Comparison of ENCODE assay signal across 8 mouse cellular contexts in the genomic region with DNA sequence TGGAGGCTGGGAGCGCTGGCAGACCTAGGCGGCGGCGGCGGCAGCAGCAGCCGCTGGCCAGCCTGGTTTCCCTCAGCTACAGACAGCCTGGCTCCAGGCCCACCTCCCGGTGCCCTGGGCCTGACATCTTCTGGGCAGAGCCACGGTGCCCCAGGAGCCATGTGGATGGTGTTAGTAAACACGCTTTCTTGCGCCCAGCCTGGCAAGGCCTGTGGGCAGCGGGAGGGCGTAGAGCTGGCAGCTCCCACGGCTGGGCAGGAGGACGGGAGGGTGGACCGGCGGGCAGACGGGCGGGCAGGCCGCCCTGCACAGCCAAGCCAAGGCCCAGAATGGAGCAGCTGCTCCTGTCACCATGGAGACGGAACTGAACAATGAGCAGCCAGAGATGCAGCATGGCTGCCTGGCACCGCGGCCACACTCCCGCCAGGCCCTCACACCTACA. TPM values are rescaled to one million over a fixed set of nuclear protein-coding genes. Genes with fewer than 3 reads are reported as not detected.
DNase-seq lines count a peak whose midpoint lies in the region; ATAC-seq and TF ChIP-seq lines count a peak whose summit lies in the region.

No protein-coding gene starts in this region.

- H3K36me3 ChIP-seq in embryonic facial prominence, embryonic 14.5 days (ENCODE audit: control insufficient read depth, insufficient read depth, low read length): no peaks in the 10 kb centered on the region
- H3K36me3 ChIP-seq in midbrain, postnatal 0 days (ENCODE audit: insufficient read depth, low read length): no peaks in the 10 kb centered on the region
- H3K36me3 ChIP-seq in testis, adult 2 months (ENCODE audit: control insufficient read depth, insufficient read depth, low read length): no peaks in the 10 kb centered on the region

- TF ChIP-seq CTCF in midbrain, postnatal 0 days (IDR thresholded peaks at IDR 0.05): no peak; the same call in 1 of the 2 replicates
- TF ChIP-seq CTCF in testis, adult 2 months (IDR thresholded peaks at IDR 0.05; ENCODE audit: control insufficient read depth, insufficient read depth, insufficient replicate concordance, low read depth, low read length): no peak

- peak overlapping the region; percentile 58 for H3K4me2 ChIP-seq in embryonic facial prominence, embryonic 14.5 days (ENCODE audit: low read depth, low read length)
- H3K4me2 ChIP-seq in midbrain, postnatal 0 days (ENCODE audit: low read depth, low read length, poor library complexity, severe bottlenecking): peak overlapping the region; percentile 32

- H3K27ac ChIP-seq in embryonic facial prominence, embryonic 14.5 days (replicated peaks; ENCODE audit: low read depth, low read length): peak overlapping the region; percentile 16; the same call in 1 of the 2 replicates
- peak overlapping the region; percentile 85 for H3K27ac ChIP-seq in midbrain, postnatal 0 days (ENCODE audit: low read depth, low read length)
- peak overlapping the region; percentile 34 for H3K27ac ChIP-seq in testis, adult 2 months (ENCODE audit: control insufficient read depth, insufficient read depth, low read depth, low read length)

- peak overlapping the region; percentile 19 for H3K4me3 ChIP-seq in embryonic facial prominence, embryonic 14.5 days (ENCODE audit: low read depth, low read length)
- H3K4me3 ChIP-seq in midbrain, postnatal 0 days (ENCODE audit: low read depth, low read length): no peak overlapping the region
- peak overlapping the region; percentile 75 for H3K4me3 ChIP-seq in testis, adult 2 months (ENCODE audit: control insufficient read depth, low read depth, low read length)

- WGBS in embryonic facial prominence, embryonic 14.5 days: 13% methylated on average over 15 of the region's 23 CpGs
- 2% methylated on average over 23 of the region's 23 CpGs for WGBS in midbrain, postnatal 0 days

- peak overlapping the region; percentile 56 for H3K9ac ChIP-seq in embryonic facial prominence, embryonic 14.5 days (ENCODE audit: low read depth, low read length)
- peak overlapping the region; percentile 50; the same call in 1 of the 2 replicates for H3K9ac ChIP-seq in midbrain, postnatal 0 days (replicated peaks; ENCODE audit: low read length, poor library complexity, severe bottlenecking)

- ATAC-seq in embryonic facial prominence, embryonic 14.5 days (ENCODE audit: low read depth): peak; percentile 97
- peak; percentile 95 for ATAC-seq in midbrain, postnatal 0 days (ENCODE audit: low FRiP score)

- no peaks in the 10 kb centered on the region for H3K27me3 ChIP-seq in embryonic facial prominence, embryonic 14.5 days (replicated peaks; ENCODE audit: control insufficient read depth, insufficient read depth, low read length)
- no peaks in the 10 kb centered on the region for H3K27me3 ChIP-seq in midbrain, postnatal 0 days (ENCODE audit: insufficient read depth, low read length)
- no peaks in the 10 kb centered on the region for H3K27me3 ChIP-seq in testis, adult 2 months (ENCODE audit: control insufficient read depth, insufficient read depth, low read length)

- H3K9me3 ChIP-seq in embryonic facial prominence, embryonic 14.5 days (ENCODE audit: control insufficient read depth, low read length): no peaks in the 10 kb centered on the region
- H3K9me3 ChIP-seq in midbrain, postnatal 0 days (ENCODE audit: low read length): no peaks in the 10 kb centered on the region

- peaks cover 11% of the 10 kb centered on the region for H3K4me1 ChIP-seq in embryonic facial prominence, embryonic 14.5 days (ENCODE audit: control insufficient read depth, insufficient read depth, low read length)
- peaks cover 11% of the 10 kb centered on the region; the same call in 1 of the 2 replicates for H3K4me1 ChIP-seq in midbrain, postnatal 0 days (ENCODE audit: insufficient read depth, low read length)
- H3K4me1 ChIP-seq in testis, adult 2 months (ENCODE audit: control insufficient read depth, insufficient read depth, low read length): peaks cover 16% of the 10 kb centered on the region

- TF ChIP-seq POLR2A in testis, adult 2 months (IDR thresholded peaks at IDR 0.05; ENCODE audit: control insufficient read depth, low read depth, low read length): peak; percentile 74

- intact Hi-C loops in left cerebral cortex, postnatal 4 days (cut with DNase I): no loop called here

- DNase-seq in adrenal gland, postnatal 4 days (ENCODE audit: low spot score in 2 of 2): peak; percentile 21 to 29
- peak; percentile 91 for DNase-seq in embryonic facial prominence, embryonic 14.5 days (ENCODE audit: low spot score)
- peak; percentile 86 to 87 for DNase-seq in heart, adult 9 months (ENCODE audit: low spot score in 2 of 2)
- DNase-seq in kidney, adult 8-10 months: peak; percentile 54 to 57
- peak; percentile 99 for DNase-seq in left cerebral cortex, postnatal 4 days
- peak; percentile 96 for DNase-seq in midbrain, postnatal 0 days (ENCODE audit: low spot score)
- no peak for DNase-seq in B cell, adult 2 months

RNA-seq across cellular contexts. Expression of a gene that starts 37.2 kb away (rescaled TPM):
- total RNA-seq in adrenal gland, postnatal 4 days (2021): 10 to 100 TPM; 12.7 to 21.9 TPM
- 17.0 and 23.4 TPM in 2 replicates for polyA plus RNA-seq in embryonic facial prominence, embryonic 14.5 days (2014; fragmentation: Nextera tagmentation; extraction: Ambion mirVana)
- 10 to 100 TPM; 65.1 to 68.8 TPM for total RNA-seq in left cerebral cortex, postnatal 4 days (2021)
- total RNA-seq in midbrain, postnatal 0 days (2014; rRNA removed): 34.9 and 45.1 TPM in 2 replicates
- 24.8 and 25.4 TPM in 2 replicates for polyA plus RNA-seq in midbrain, postnatal 0 days (2015; fragmentation: Nextera tagmentation; extraction: Ambion mirVana)
- polyA plus RNA-seq in testis, adult 2 months (2012; rRNA removed): 1.5 and 1.6 TPM in 2 replicates

Comparison
In these comparisons a context has a peak if more than half of its experiments do, and no peak if none do; other contexts are left out.
1. DNase-seq: peak in adrenal gland, postnatal 4 days (2 of 2), embryonic facial prominence, embryonic 14.5 days (single experiment), heart, adult 9 months (2 of 2), kidney, adult 8-10 months (2 of 2), left cerebral cortex, postnatal 4 days (single experiment) and midbrain, postnatal 0 days (single experiment); none in B cell, adult 2 months (0 of 2).
2. H3K27ac ChIP-seq: peak in every context shown above with its lines; median percentile 85 in midbrain, postnatal 0 days; 34 in testis, adult 2 months; 16 in embryonic facial prominence, embryonic 14.5 days.